Mouse (Mus musculus): Measurements from ENCODE around the gene Rapgef2. TPM values are rescaled to one million over a fixed set of nuclear protein-coding genes. Genes with fewer than 3 reads are reported as not detected.

Rapgef2 gene
- polyA plus RNA-seq, 1 experiment, result 0.01 TPM

GRCm38 (mm10) chr3:79269872-79270271, 16.4 kb downstream of the Rapgef2 start:
- no peaks in the 10 kb centered on the region for H3K4me1 ChIP-seq (ENCODE audit: control insufficient read depth)
- no peaks in the 10 kb centered on the region for H3K9me3 ChIP-seq (ENCODE audit: control insufficient read depth, low read length)
- H3K27me3 ChIP-seq (ENCODE audit: control insufficient read depth), result no peaks in the 10 kb centered on the region
- TF ChIP-seq GATA1 (IDR thresholded peaks at IDR 0.05; ENCODE audit: low read length) (no peak), TAL1 (IDR thresholded peaks at IDR 0.05; ENCODE audit: low read length) (no peak)
- no peaks in the 10 kb centered on the region for H3K36me3 ChIP-seq (ENCODE audit: control insufficient read depth)
- no peak overlapping the region for H3K4me3 ChIP-seq (replicated peaks)

- Histone ChIP-seq H3K9me3 (ENCODE audit: control insufficient read depth, low read length) (no peaks in the 10 kb centered on the region), H3K36me3 (ENCODE audit: control insufficient read depth) (no peaks in the 10 kb centered on the region), H3K4me3 (replicated peaks) (no peak overlapping the region), H3K4me1 (ENCODE audit: control insufficient read depth) (no peaks in the 10 kb centered on the region), H3K27me3 (ENCODE audit: control insufficient read depth) (no peaks in the 10 kb centered on the region)
- TF ChIP-seq GATA1 (IDR thresholded peaks at IDR 0.05; ENCODE audit: low read length) (no peak), TAL1 (IDR thresholded peaks at IDR 0.05; ENCODE audit: low read length) (no peak)
These were observed 19.3 kb downstream of the Rapgef2 start for GRCm38 (mm10) chr3:79266976-79267375.

- H3K4me3 ChIP-seq (replicated peaks), result no peak overlapping the region
- TF ChIP-seq GATA1 (IDR thresholded peaks at IDR 0.05; ENCODE audit: low read length) (no peak), TAL1 (IDR thresholded peaks at IDR 0.05; ENCODE audit: low read length) (no peak)
- no peaks in the 10 kb centered on the region for H3K36me3 ChIP-seq (ENCODE audit: control insufficient read depth)
- H3K9me3 ChIP-seq (ENCODE audit: control insufficient read depth, low read length), result no peaks in the 10 kb centered on the region
- no peaks in the 10 kb centered on the region for H3K4me1 ChIP-seq (ENCODE audit: control insufficient read depth)
- H3K27me3 ChIP-seq (ENCODE audit: control insufficient read depth), result no peaks in the 10 kb centered on the region
These were observed 24.5 kb downstream of the Rapgef2 start for GRCm38 (mm10) chr3:79261816-79262316.

GRCm38 (mm10) chr3:79254023-79254422, 32.3 kb downstream of the Rapgef2 start:
- Histone ChIP-seq H3K4me1 (ENCODE audit: control insufficient read depth) (peaks cover 3% of the 10 kb centered on the region), H3K4me3 (replicated peaks) (no peak overlapping the region), H3K9me3 (ENCODE audit: control insufficient read depth, low read length) (no peaks in the 10 kb centered on the region), H3K36me3 (ENCODE audit: control insufficient read depth) (no peaks in the 10 kb centered on the region), H3K27me3 (ENCODE audit: control insufficient read depth) (no peaks in the 10 kb centered on the region)
- TF ChIP-seq TAL1 (IDR thresholded peaks at IDR 0.05; ENCODE audit: low read length), result no peak
- no peak for TF ChIP-seq GATA1 (IDR thresholded peaks at IDR 0.05; ENCODE audit: low read length)

GRCm38 (mm10) chr3:79253416-79253815, 32.9 kb downstream of the Rapgef2 start:
- Histone ChIP-seq H3K36me3 (ENCODE audit: control insufficient read depth) (no peaks in the 10 kb centered on the region), H3K4me3 (replicated peaks) (no peak overlapping the region), H3K27me3 (ENCODE audit: control insufficient read depth) (no peaks in the 10 kb centered on the region), H3K9me3 (ENCODE audit: control insufficient read depth, low read length) (no peaks in the 10 kb centered on the region), H3K4me1 (ENCODE audit: control insufficient read depth) (peaks cover 3% of the 10 kb centered on the region)
- TF ChIP-seq TAL1 (IDR thresholded peaks at IDR 0.05; ENCODE audit: low read length) (no peak), GATA1 (IDR thresholded peaks at IDR 0.05; ENCODE audit: low read length) (no peak)

- no peak for TF ChIP-seq TAL1 (IDR thresholded peaks at IDR 0.05; ENCODE audit: low read length)
- TF ChIP-seq GATA1 (IDR thresholded peaks at IDR 0.05; ENCODE audit: low read length), result no peak
- no peaks in the 10 kb centered on the region; the same call in 1 of the 2 replicates for H3K27me3 ChIP-seq (ENCODE audit: control insufficient read depth)
- no peaks in the 10 kb centered on the region for H3K9me3 ChIP-seq (ENCODE audit: control insufficient read depth, low read length)
- H3K4me1 ChIP-seq (ENCODE audit: control insufficient read depth), result peaks cover 7% of the 10 kb centered on the region
- H3K36me3 ChIP-seq (ENCODE audit: control insufficient read depth), result no peaks in the 10 kb centered on the region
- no peak overlapping the region for H3K4me3 ChIP-seq (replicated peaks)
These were observed 33.4 kb downstream of the Rapgef2 start for GRCm38 (mm10) chr3:79252921-79253394.

- Histone ChIP-seq H3K4me1 (ENCODE audit: control insufficient read depth) (peaks cover 9% of the 10 kb centered on the region), H3K27me3 (ENCODE audit: control insufficient read depth) (no peaks in the 10 kb centered on the region; the same call in 1 of the 2 replicates)
- no peak for TF ChIP-seq TAL1 (IDR thresholded peaks at IDR 0.05; ENCODE audit: low read length)
- no peak for TF ChIP-seq GATA1 (IDR thresholded peaks at IDR 0.05; ENCODE audit: low read length)
These were observed 36.4 kb downstream of the Rapgef2 start for GRCm38 (mm10) chr3:79249955-79250354.

GRCm38 (mm10) chr3:79248659-79249235, 37.6 kb downstream of the Rapgef2 start:
- Histone ChIP-seq H3K4me1 (ENCODE audit: control insufficient read depth) (peaks cover 5% of the 10 kb centered on the region), H3K9me3 (ENCODE audit: control insufficient read depth, low read length) (no peaks in the 10 kb centered on the region), H3K27me3 (ENCODE audit: control insufficient read depth) (no peaks in the 10 kb centered on the region; the same call in 1 of the 2 replicates), H3K4me3 (replicated peaks) (no peak overlapping the region), H3K36me3 (ENCODE audit: control insufficient read depth) (no peaks in the 10 kb centered on the region)
- TF ChIP-seq GATA1 (IDR thresholded peaks at IDR 0.05; ENCODE audit: low read length), result no peak

More at GRCm38 (mm10) chr3:79249955-79250354, 36.4 kb downstream of the Rapgef2 start:
- Histone ChIP-seq H3K36me3 (ENCODE audit: control insufficient read depth) (no peaks in the 10 kb centered on the region), H3K9me3 (ENCODE audit: control insufficient read depth, low read length) (no peaks in the 10 kb centered on the region), H3K4me3 (replicated peaks) (no peak overlapping the region)

- Histone ChIP-seq H3K4me3 (replicated peaks) (no peak overlapping the region), H3K36me3 (ENCODE audit: control insufficient read depth) (no peaks in the 10 kb centered on the region), H3K27me3 (ENCODE audit: control insufficient read depth) (no peaks in the 10 kb centered on the region; the same call in 1 of the 2 replicates), H3K4me1 (ENCODE audit: control insufficient read depth) (peaks cover 5% of the 10 kb centered on the region), H3K9me3 (ENCODE audit: control insufficient read depth, low read length) (no peaks in the 10 kb centered on the region)
- TF ChIP-seq GATA1 (IDR thresholded peaks at IDR 0.05; ENCODE audit: low read length), result no peak
- TF ChIP-seq TAL1 (IDR thresholded peaks at IDR 0.05; ENCODE audit: low read length), result no peak
These were observed 38.1 kb downstream of the Rapgef2 start for GRCm38 (mm10) chr3:79248208-79248607.
